Mouse (Mus musculus) forebrain, embryonic 15.5 days (tissue): ENCODE data around the gene Rad51c. TPM values are rescaled to one million over a fixed set of nuclear protein-coding genes. Genes with fewer than 3 reads are reported as not detected.
"Not testable (repeated sequence)": the region's sequence is repeated elsewhere in the genome, so short reads cannot be mapped to it uniquely, and the experiment has no call there.

ENCODE experiments used
- ATAC-seq: fragments of 200-750 bp; cut with Nextera tagmentation; replicated peaks from 2 replicates; pipeline ENCODE4 v1.8.0; 2017; ENCODE audit warnings: mild to moderate bottlenecking, moderate TSS enrichment, moderate library complexity
- H3K27ac ChIP-seq: fragments of 300-500 bp; sonication (generic); replicated peaks from 2 replicates; pipeline ENCODE4 v1.5.1; 2015; ENCODE audit warnings: mild to moderate bottlenecking, inconsistent platforms
- H3K27me3 ChIP-seq: fragments of 300-500 bp; sonication (generic); 2 replicates; pipeline ENCODE4 v1.6.1; 2015; ENCODE audit warnings: inconsistent platforms
- H3K36me3 ChIP-seq: fragments of 300-500 bp; sonication (generic); 2 replicates; pipeline ENCODE4 v1.6.1; 2015; ENCODE audit warnings: mild to moderate bottlenecking, inconsistent platforms
- H3K4me1 ChIP-seq: fragments of 300-500 bp; sonication (generic); 2 replicates; pipeline ENCODE4 v1.6.1; 2015; ENCODE audit warnings: inconsistent platforms
- H3K4me2 ChIP-seq: fragments of 300-500 bp; sonication (generic); replicated peaks from 2 replicates; pipeline ENCODE4 v1.6.1; 2015; ENCODE audit warnings: mild to moderate bottlenecking, inconsistent platforms
- H3K4me3 ChIP-seq: fragments of 300-500 bp; sonication (generic); 2 replicates; pipeline ENCODE4 v1.5.1; 2015; ENCODE audit warnings: mild to moderate bottlenecking, inconsistent platforms
- H3K9ac ChIP-seq: fragments of 300-500 bp; sonication (generic); replicated peaks from 2 replicates; pipeline ENCODE4 v1.6.1; 2015; ENCODE audit warnings: mild to moderate bottlenecking, inconsistent platforms
- H3K9me3 ChIP-seq: fragments of 300-500 bp; sonication (generic); 2 replicates; pipeline ENCODE4 v1.6.1; 2016; ENCODE audit warnings: inconsistent platforms
- WGBS: fragments of 180-500 bp; shearing (Covaris S2); methylation state at CpG from one replicate; pipeline ENCODE4 v1.1.7; 2015; ENCODE audit warnings: mixed read lengths; 5-methylcytosine and 5-hydroxymethylcytosine counted together
- polyA plus RNA-seq: library from polyadenylated mRNA; unstranded; fragments of >200 nt; fragmentation: Nextera tagmentation; extraction: Ambion mirVana; gene quantifications from 2 replicates; pipeline ENCODE4 v1.2.1, GENCODE M21; 2015

Rad51c gene
- polyA plus RNA-seq, 1 experiment from 2014 or later = 6.6 TPM

- ATAC-seq = no peak
- no peaks in the 10 kb centered on the region for H3K36me3 ChIP-seq
- H3K4me1 ChIP-seq = peaks cover 16% of the 10 kb centered on the region
- no peak overlapping the region for H3K4me3 ChIP-seq
- H3K9ac ChIP-seq = 0 out of 2 replicates have a peak overlapping the region, but pooled peaks have one; percentile 5
- H3K27me3 ChIP-seq = no peaks in the 10 kb centered on the region
- peak overlapping the region; percentile 17; the same call in 1 of the 2 replicates for H3K27ac ChIP-seq
- no peaks in the 10 kb centered on the region for H3K9me3 ChIP-seq
- 7% methylated on average over 16 of the region's 16 CpGs for WGBS
- peak overlapping the region; percentile 23 for H3K4me2 ChIP-seq
Measured at GRCm38 (mm10) chr11:87444735-87445428, 40.1 kb upstream of the Rad51c start.

DNA sequence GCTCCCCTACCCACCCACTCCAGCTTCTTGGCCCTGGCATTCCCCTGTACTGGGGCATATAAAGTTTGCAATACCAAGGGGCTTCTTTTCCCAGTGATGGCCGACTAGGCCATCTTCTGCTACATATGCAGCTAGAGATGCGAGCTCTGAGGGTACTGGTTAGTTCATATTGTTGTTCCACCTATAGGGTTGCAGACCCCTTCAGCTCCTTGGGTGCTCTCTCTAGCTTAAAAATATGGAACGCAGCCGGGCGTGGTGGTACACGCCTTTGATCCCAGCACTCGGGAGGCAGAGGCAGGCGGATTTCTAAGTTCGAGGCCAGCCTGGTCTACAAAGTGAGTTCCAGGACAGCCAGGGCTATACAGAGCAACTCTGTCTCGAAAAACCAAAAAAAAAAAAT, 39.3 kb upstream of the Rad51c start:
- Histone ChIP-seq H3K4me1 (peaks cover 15% of the 10 kb centered on the region), H3K27ac (peak overlapping the region; percentile 86; the same call in 1 of the 2 replicates)
- not testable (repeated sequence) for H3K36me3 ChIP-seq, H3K27me3 ChIP-seq, H3K4me3 ChIP-seq, H3K9me3 ChIP-seq, H3K4me2 ChIP-seq, ATAC-seq, H3K9ac ChIP-seq
- 76% methylated on average over 10 of the region's 10 CpGs for WGBS

DNA sequence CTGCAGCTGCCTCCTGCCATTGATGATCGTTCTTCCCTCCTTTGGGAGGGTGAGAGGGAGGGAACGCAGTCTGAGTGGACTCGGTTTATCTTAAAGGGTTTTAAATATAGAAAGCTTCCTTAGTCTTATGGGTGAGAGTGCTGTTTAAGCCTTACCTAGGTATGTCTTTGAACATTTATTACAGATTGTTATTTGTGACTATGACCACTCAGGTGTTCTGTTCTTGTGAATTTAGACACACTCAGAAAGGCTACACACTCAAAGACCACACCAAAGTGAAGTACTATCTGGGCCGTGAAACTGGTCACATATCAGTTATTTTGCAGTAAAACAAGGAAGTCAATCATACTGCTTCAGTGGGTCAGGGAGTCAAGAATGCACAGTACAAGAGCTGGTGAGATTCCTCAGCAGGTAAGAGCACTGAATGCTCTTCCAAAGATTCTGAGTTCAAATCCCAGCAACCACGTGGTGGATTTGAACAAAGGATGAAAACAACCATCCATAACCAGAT, 38.7 kb upstream of the Rad51c start:
- peak overlapping the region; percentile 86 for H3K27ac ChIP-seq
- no peak overlapping the region for H3K9ac ChIP-seq
- no peaks in the 10 kb centered on the region for H3K36me3 ChIP-seq
- H3K9me3 ChIP-seq = no peaks in the 10 kb centered on the region
- ATAC-seq = no peak; the same call in none of the 2 replicates
- under 1% methylated on average over 5 of the region's 5 CpGs for WGBS
- no peak overlapping the region for H3K4me2 ChIP-seq
- no peaks in the 10 kb centered on the region for H3K27me3 ChIP-seq
- no peak overlapping the region for H3K4me3 ChIP-seq
- peaks cover 13% of the 10 kb centered on the region for H3K4me1 ChIP-seq

DNA sequence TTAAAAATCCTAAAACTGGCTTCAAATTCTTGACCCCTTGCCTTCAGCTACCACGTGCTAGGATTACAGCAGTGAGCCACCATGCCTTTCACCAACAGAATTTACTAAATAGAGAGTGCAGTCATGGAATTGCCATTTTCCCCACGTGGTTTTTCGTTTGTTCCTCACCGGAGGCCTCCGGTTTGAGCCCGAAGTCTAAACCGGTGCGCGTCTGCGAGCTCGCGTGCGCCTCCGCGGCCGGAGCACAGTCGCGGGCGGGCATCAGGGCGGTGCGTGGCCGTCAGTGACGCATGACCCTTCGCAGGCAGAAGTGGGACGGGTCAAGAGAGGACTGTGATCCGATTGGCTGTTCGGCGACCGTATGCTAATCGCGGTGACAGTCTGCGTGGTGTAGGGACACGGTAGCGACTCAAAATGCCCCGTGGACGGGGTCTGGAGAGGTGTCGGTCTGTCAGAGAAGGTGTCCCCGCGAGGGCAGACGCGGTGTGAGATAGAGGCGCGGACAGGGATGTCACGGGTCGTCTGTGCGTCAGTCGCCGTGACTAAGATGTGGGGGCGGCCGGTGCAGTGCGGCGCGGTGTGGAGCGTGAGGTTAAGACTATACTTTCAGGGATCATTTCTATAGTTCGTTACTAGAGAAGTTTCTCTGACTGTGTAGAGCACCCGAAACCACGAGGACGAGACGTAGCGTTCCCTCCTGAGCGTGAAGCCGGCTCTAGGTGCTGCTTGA, 38.1 kb upstream of the Rad51c start:
- H3K4me3 ChIP-seq = peak overlapping the region; percentile 42
- peak overlapping the region; percentile 63 for H3K4me2 ChIP-seq
- peak overlapping the region; percentile 89 for H3K27ac ChIP-seq
- not testable (repeated sequence) for H3K27me3 ChIP-seq, H3K36me3 ChIP-seq, H3K9me3 ChIP-seq
- peaks cover 13% of the 10 kb centered on the region for H3K4me1 ChIP-seq
- H3K9ac ChIP-seq = peak overlapping the region; percentile 49
- WGBS = under 1% methylated on average over 32 of the region's 62 CpGs
- peak; percentile 97 for ATAC-seq

GRCm38 (mm10) chr11:87439796-87440420, 35.2 kb upstream of the Rad51c start:
- WGBS = 87% methylated on average over 10 of the region's 10 CpGs
- H3K4me2 ChIP-seq = no peak overlapping the region
- no peak for ATAC-seq
- no peaks in the 10 kb centered on the region for H3K9me3 ChIP-seq
- H3K27me3 ChIP-seq = no peaks in the 10 kb centered on the region
- peaks cover 10% of the 10 kb centered on the region for H3K4me1 ChIP-seq
- H3K27ac ChIP-seq = no peak overlapping the region
- H3K4me3 ChIP-seq = no peak overlapping the region
- no peaks in the 10 kb centered on the region for H3K36me3 ChIP-seq
- no peak overlapping the region for H3K9ac ChIP-seq

GRCm38 (mm10) chr11:87436326-87437232, 31.8 kb upstream of the Rad51c start:
- Histone ChIP-seq H3K9ac (no peak overlapping the region), H3K36me3 (no peaks in the 10 kb centered on the region), H3K27ac (no peak overlapping the region), H3K4me3 (no peak overlapping the region), H3K9me3 (no peaks in the 10 kb centered on the region), H3K4me2 (no peak overlapping the region), H3K4me1 (no peaks in the 10 kb centered on the region), H3K27me3 (no peaks in the 10 kb centered on the region)
- ATAC-seq = no peak
- WGBS = 76% methylated on average over 5 of the region's 5 CpGs

GRCm38 (mm10) chr11:87435107-87435506, 30.4 kb upstream of the Rad51c start:
- not testable (repeated sequence) for H3K27me3 ChIP-seq, H3K4me3 ChIP-seq, H3K27ac ChIP-seq, H3K9ac ChIP-seq, H3K9me3 ChIP-seq, H3K4me1 ChIP-seq, H3K36me3 ChIP-seq, H3K4me2 ChIP-seq, ATAC-seq
- WGBS = 94% methylated on average over 2 of the region's 2 CpGs

DNA sequence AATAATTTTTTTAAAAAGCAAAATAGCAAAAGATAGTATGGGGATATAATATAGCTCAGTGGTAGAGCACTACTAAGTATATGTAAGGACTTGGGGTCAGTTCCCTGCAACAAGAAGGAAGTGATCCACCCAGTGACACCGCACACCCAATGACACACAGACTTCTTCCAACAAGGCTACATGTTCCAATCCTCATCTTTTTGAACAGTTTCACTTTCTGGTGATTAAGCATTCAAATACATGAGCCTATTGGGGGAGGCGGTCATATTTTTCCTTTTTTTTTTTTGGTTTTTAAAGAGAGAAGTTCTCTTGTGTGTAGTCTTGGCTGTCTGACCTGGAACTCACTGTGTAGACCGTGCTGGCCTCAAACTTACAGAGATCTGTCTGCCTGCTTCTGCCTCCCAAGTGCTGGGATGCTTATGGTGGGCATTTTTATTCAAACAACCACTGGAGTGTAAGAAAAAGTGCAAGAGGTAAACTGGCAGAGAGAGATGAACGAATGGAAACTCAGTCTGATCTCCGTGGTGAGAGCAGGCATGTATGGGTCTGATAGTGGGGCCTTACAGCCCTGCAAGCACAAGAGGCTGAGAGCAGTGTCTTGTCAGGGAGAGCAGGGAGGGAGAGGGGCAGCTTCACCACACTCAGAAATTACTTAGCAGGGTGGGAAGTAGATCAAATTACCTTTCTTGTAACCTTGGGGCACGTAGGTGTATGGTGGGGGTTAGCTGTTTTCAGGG, 28.3 kb upstream of the Rad51c start:
- no peak overlapping the region for H3K4me2 ChIP-seq
- 57% methylated on average over 6 of the region's 6 CpGs for WGBS
- H3K27me3 ChIP-seq = no peaks in the 10 kb centered on the region
- no peak overlapping the region for H3K4me3 ChIP-seq
- no peak for ATAC-seq
- H3K27ac ChIP-seq = no peak overlapping the region
- no peak overlapping the region for H3K9ac ChIP-seq
- H3K9me3 ChIP-seq = no peaks in the 10 kb centered on the region
- no peaks in the 10 kb centered on the region for H3K36me3 ChIP-seq
- no peaks in the 10 kb centered on the region for H3K4me1 ChIP-seq

- no peaks in the 10 kb centered on the region for H3K27me3 ChIP-seq
- H3K4me3 ChIP-seq = no peak overlapping the region
- H3K9ac ChIP-seq = no peak overlapping the region
- ATAC-seq = no peak
- WGBS = 82% methylated on average over 1 of the region's 1 CpGs
- no peaks in the 10 kb centered on the region for H3K36me3 ChIP-seq
- H3K4me1 ChIP-seq = 0 out of 2 replicates have a peak, but pooled peaks cover 5% of the 10 kb centered on the region
- H3K27ac ChIP-seq = no peak overlapping the region
- H3K9me3 ChIP-seq = no peaks in the 10 kb centered on the region
- no peak overlapping the region for H3K4me2 ChIP-seq
Measured at GRCm38 (mm10) chr11:87432447-87432846, 27.7 kb upstream of the Rad51c start.

DNA sequence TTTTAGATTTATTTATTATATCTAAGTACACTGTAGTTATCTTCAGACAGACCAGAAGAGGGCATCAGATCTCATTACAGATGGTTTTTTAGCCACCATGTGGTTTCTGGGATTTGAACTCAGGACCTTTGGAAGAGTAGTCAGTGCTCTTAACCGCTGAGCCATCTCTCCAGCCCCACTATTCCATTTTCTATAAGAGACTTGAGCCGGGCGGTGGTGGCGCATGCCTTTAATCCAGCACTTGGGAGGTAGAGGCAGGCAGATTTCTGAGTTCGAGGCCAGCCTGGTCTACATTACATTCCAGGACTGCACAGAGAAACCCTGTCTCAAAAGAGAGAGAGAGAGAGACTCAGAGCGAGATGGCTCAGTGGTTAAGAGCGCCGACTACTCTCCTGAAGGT, 27.1 kb upstream of the Rad51c start:
- H3K27ac ChIP-seq, H3K4me3 ChIP-seq, H3K27me3 ChIP-seq, ATAC-seq, H3K9me3 ChIP-seq, H3K9ac ChIP-seq, H3K4me2 ChIP-seq, H3K36me3 ChIP-seq: not testable (repeated sequence)
- 90% methylated on average over 8 of the region's 8 CpGs for WGBS
- H3K4me1 ChIP-seq = 0 out of 2 replicates have a peak, but pooled peaks cover 11% of the 10 kb centered on the region

- H3K9me3 ChIP-seq = no peaks in the 10 kb centered on the region
- no peaks in the 10 kb centered on the region for H3K36me3 ChIP-seq
- peaks cover 15% of the 10 kb centered on the region for H3K4me1 ChIP-seq
- no peak overlapping the region for H3K27ac ChIP-seq
- no peak overlapping the region for H3K4me3 ChIP-seq
- H3K27me3 ChIP-seq = no peaks in the 10 kb centered on the region
- 77% methylated on average over 2 of the region's 2 CpGs for whole genome bisulfite sequencing
- no peak overlapping the region for H3K9ac ChIP-seq
- no peak overlapping the region for H3K4me2 ChIP-seq
- ATAC-seq = no peak
Measured at GRCm38 (mm10) chr11:87430374-87430773, 25.6 kb upstream of the Rad51c start.
